In genomic region chr6:115983306-115984038, GRCm38 (mm10) we compare ENCODE assay signal across 13 mouse cellular contexts. TPM values are rescaled to one million over a fixed set of nuclear protein-coding genes. Genes with fewer than 3 reads are reported as not detected.
DNase-seq lines count a peak whose midpoint lies in the region; ATAC-seq and TF ChIP-seq lines count a peak whose summit lies in the region.
"Had no signal": no experiment of that assay in that cellular context is flagged by ENCODE, and none has a peak within 500 bp of the region (broad histone marks: within the 10 kb centered on the region; RNA-seq: fewer than 3 reads in every experiment).

No protein-coding gene starts in this region.

- no peak overlapping the region for H3K9ac ChIP-seq in forebrain, postnatal 0 days
- no peak overlapping the region for H3K9ac ChIP-seq in forebrain, embryonic 12.5 days
- H3K9ac ChIP-seq in lung, embryonic 14.5 days, result peak overlapping the region; percentile 29; the same call in 1 of the 2 replicates
- H3K9ac ChIP-seq in stomach, embryonic 15.5 days, result no peak overlapping the region
- no peak overlapping the region for H3K9ac ChIP-seq in midbrain, embryonic 16.5 days (ENCODE audit: low read depth, low read length)

- H3K9me3 ChIP-seq in forebrain, postnatal 0 days (ENCODE audit: low read length), result no peaks in the 10 kb centered on the region
- H3K9me3 ChIP-seq in forebrain, embryonic 12.5 days, result no peaks in the 10 kb centered on the region
- no peaks in the 10 kb centered on the region for H3K9me3 ChIP-seq in lung, embryonic 14.5 days (ENCODE audit: low read depth, low read length)
- H3K9me3 ChIP-seq in stomach, embryonic 15.5 days, result no peaks in the 10 kb centered on the region
- H3K9me3 ChIP-seq in midbrain, embryonic 16.5 days (replicated peaks; ENCODE audit: control insufficient read depth, low read length, poor library complexity, severe bottlenecking), result no peaks in the 10 kb centered on the region
- H3K9me3 ChIP-seq: megakaryocyte, embryonic 14.5 days had no signal

- H3K27ac ChIP-seq in forebrain, postnatal 0 days (ENCODE audit: low read depth, low read length), result 0 out of 2 replicates have a peak overlapping the region, but pooled peaks have one; percentile 21
- no peak overlapping the region for H3K27ac ChIP-seq in forebrain, embryonic 12.5 days
- H3K27ac ChIP-seq in lung, embryonic 14.5 days (ENCODE audit: low read depth), result peak overlapping the region; percentile 94
- H3K27ac ChIP-seq in stomach, embryonic 15.5 days, result peak overlapping the region; percentile 83
- H3K27ac ChIP-seq in midbrain, embryonic 16.5 days (ENCODE audit: low read length), result no peak overlapping the region

- DNase-seq in forebrain, postnatal 0 days, result no peak
- DNase-seq in lung, embryonic 14.5 days, result peak; percentile 91
- DNase-seq in lung, postnatal 14 days, result no peak
- peak; percentile 44 to 70 for DNase-seq in kidney, postnatal 25 days
- DNase-seq in layer of hippocampus, adult 8-10 months (ENCODE audit: low spot score in 2 of 2), result no peak
- DNase-seq: layer of hippocampus, postnatal 36 days had no signal

- no peak overlapping the region for H3K4me3 ChIP-seq in forebrain, postnatal 0 days (ENCODE audit: low read depth, low read length)
- no peak overlapping the region for H3K4me3 ChIP-seq in forebrain, embryonic 12.5 days (replicated peaks)
- no peak overlapping the region; the same call in 1 of the 2 replicates for H3K4me3 ChIP-seq in lung, embryonic 14.5 days (ENCODE audit: low read depth, low read length)
- H3K4me3 ChIP-seq in stomach, embryonic 15.5 days (replicated peaks), result no peak overlapping the region
- no peak overlapping the region for H3K4me3 ChIP-seq in midbrain, embryonic 16.5 days (ENCODE audit: low read depth, low read length)
- H3K4me3 ChIP-seq: megakaryocyte, embryonic 14.5 days had no signal

- 64% methylated on average over 12 of the region's 12 CpGs for WGBS in forebrain, postnatal 0 days
- WGBS in forebrain, embryonic 12.5 days, result 70% methylated on average over 12 of the region's 12 CpGs
- 29% methylated on average over 12 of the region's 12 CpGs for WGBS in lung, embryonic 14.5 days
- WGBS in stomach, embryonic 15.5 days, result 46% methylated on average over 12 of the region's 12 CpGs
- 71% methylated on average over 12 of the region's 12 CpGs for WGBS in midbrain, embryonic 16.5 days

- H3K4me1 ChIP-seq in forebrain, postnatal 0 days (ENCODE audit: insufficient read depth), result peaks cover 3% of the 10 kb centered on the region; the same call in 1 of the 2 replicates
- H3K4me1 ChIP-seq in forebrain, embryonic 12.5 days, result peaks cover 40% of the 10 kb centered on the region
- H3K4me1 ChIP-seq in lung, embryonic 14.5 days (ENCODE audit: insufficient read depth), result peaks cover 52% of the 10 kb centered on the region
- H3K4me1 ChIP-seq in stomach, embryonic 15.5 days, result peaks cover 51% of the 10 kb centered on the region
- H3K4me1 ChIP-seq in midbrain, embryonic 16.5 days (ENCODE audit: control insufficient read depth, insufficient read depth, low read length), result peaks cover 7% of the 10 kb centered on the region; the same call in 1 of the 2 replicates

- H3K4me2 ChIP-seq in forebrain, postnatal 0 days (ENCODE audit: low read depth), result no peak overlapping the region; the same call in 1 of the 2 replicates
- H3K4me2 ChIP-seq in forebrain, embryonic 12.5 days, result no peak overlapping the region
- peak overlapping the region; percentile 91 for H3K4me2 ChIP-seq in lung, embryonic 14.5 days
- H3K4me2 ChIP-seq in stomach, embryonic 15.5 days, result peak overlapping the region; percentile 16; the same call in 1 of the 2 replicates
- H3K4me2 ChIP-seq in midbrain, embryonic 16.5 days (ENCODE audit: low read length), result no peak overlapping the region

- no peak for ATAC-seq in forebrain, postnatal 0 days
- no peak for ATAC-seq in forebrain, embryonic 12.5 days (ENCODE audit: low FRiP score)
- peak; percentile 82 for ATAC-seq in lung, embryonic 14.5 days (ENCODE audit: insufficient read depth)
- no peak for ATAC-seq in stomach, embryonic 15.5 days (ENCODE audit: insufficient read depth, low FRiP score, low read depth)
- no peak for ATAC-seq in midbrain, embryonic 16.5 days

- no peaks in the 10 kb centered on the region for H3K36me3 ChIP-seq in forebrain, postnatal 0 days (ENCODE audit: insufficient read depth)
- no peaks in the 10 kb centered on the region for H3K36me3 ChIP-seq in forebrain, embryonic 12.5 days (replicated peaks)
- peaks cover 22% of the 10 kb centered on the region for H3K36me3 ChIP-seq in lung, embryonic 14.5 days (ENCODE audit: insufficient read depth)
- no peaks in the 10 kb centered on the region for H3K36me3 ChIP-seq in stomach, embryonic 15.5 days
- no peaks in the 10 kb centered on the region for H3K36me3 ChIP-seq in midbrain, embryonic 16.5 days (ENCODE audit: control insufficient read depth, insufficient read depth, low read length)

- no peaks in the 10 kb centered on the region for H3K27me3 ChIP-seq in forebrain, postnatal 0 days (ENCODE audit: insufficient read depth, low read length)
- H3K27me3 ChIP-seq in forebrain, embryonic 12.5 days, result peaks cover 5% of the 10 kb centered on the region; the same call in 1 of the 2 replicates
- no peaks in the 10 kb centered on the region for H3K27me3 ChIP-seq in lung, embryonic 14.5 days (ENCODE audit: insufficient read depth, low read length)
- H3K27me3 ChIP-seq in stomach, embryonic 15.5 days (replicated peaks), result no peaks in the 10 kb centered on the region
- no peaks in the 10 kb centered on the region for H3K27me3 ChIP-seq in midbrain, embryonic 16.5 days (ENCODE audit: control insufficient read depth, insufficient read depth, low read depth, low read length)

- TF ChIP-seq CTCF in forebrain, postnatal 0 days (IDR thresholded peaks at IDR 0.05; ENCODE audit: low read depth), result no peak
- no peak for TF ChIP-seq CTCF in lung, embryonic 14.5 days (IDR thresholded peaks at IDR 0.05; ENCODE audit: low read depth)

RNA-seq across cellular contexts. Expression of gene Plxnd1, which starts 11.3 kb away (rescaled TPM):
- 44.1 and 63.3 TPM in 2 replicates for total RNA-seq in forebrain, postnatal 0 days (2014; rRNA removed)
- polyA plus RNA-seq in forebrain, postnatal 0 days (2015; fragmentation: Nextera tagmentation; extraction: Ambion mirVana), result 16.9 and 17.6 TPM in 2 replicates
- 18.8 and 19.2 TPM in 2 replicates for polyA plus RNA-seq in forebrain, embryonic 12.5 days (2016; fragmentation: Nextera tagmentation; extraction: Ambion mirVana)
- polyA plus RNA-seq in lung, embryonic 14.5 days (2014; fragmentation: Nextera tagmentation; extraction: Ambion mirVana), result 81.9 and 84.2 TPM in 2 replicates
- polyA plus RNA-seq in stomach, embryonic 15.5 days (2015; fragmentation: Nextera tagmentation; extraction: Ambion mirVana), result 31.3 and 37.7 TPM in 2 replicates
- 10 to 100 TPM; 17.9 to 35.6 (median 31.1) TPM for total RNA-seq in layer of hippocampus, adult 8-10 months (2022)
- 7.5 and 7.7 TPM in 2 replicates for polyA plus RNA-seq in midbrain, embryonic 16.5 days (2015; fragmentation: Nextera tagmentation; extraction: Ambion mirVana)

RNA-seq across cellular contexts. Expression of gene H1foo, which starts 38.7 kb away (rescaled TPM):
- not detected in 2 replicates for total RNA-seq in forebrain, postnatal 0 days (2014; rRNA removed)
- polyA plus RNA-seq in forebrain, postnatal 0 days (2015; fragmentation: Nextera tagmentation; extraction: Ambion mirVana), result not detected in 2 replicates
- polyA plus RNA-seq in forebrain, embryonic 12.5 days (2016; fragmentation: Nextera tagmentation; extraction: Ambion mirVana), result not detected in 2 replicates
- not detected in 2 replicates for polyA plus RNA-seq in lung, embryonic 14.5 days (2014; fragmentation: Nextera tagmentation; extraction: Ambion mirVana)
- not detected in 2 replicates for polyA plus RNA-seq in stomach, embryonic 15.5 days (2015; fragmentation: Nextera tagmentation; extraction: Ambion mirVana)
- total RNA-seq in layer of hippocampus, adult 8-10 months (2022), result not detected
- not detected in 2 replicates for polyA plus RNA-seq in midbrain, embryonic 16.5 days (2015; fragmentation: Nextera tagmentation; extraction: Ambion mirVana)
- total RNA-seq: heart, postnatal 10 days; layer of hippocampus, postnatal 36 days had no signal
- polyA plus RNA-seq: C2C12; neural tube, embryonic 14.5 days had no signal

RNA-seq across cellular contexts. Expression of gene Rho, which starts 51.9 kb away (rescaled TPM):
- total RNA-seq in forebrain, postnatal 0 days (2014; rRNA removed), result 0.23 and 0.57 TPM in 2 replicates
- 0.08 TPM in 1 of 2 replicates, not detected in the other for polyA plus RNA-seq in forebrain, postnatal 0 days (2015; fragmentation: Nextera tagmentation; extraction: Ambion mirVana)
- polyA plus RNA-seq in forebrain, embryonic 12.5 days (2016; fragmentation: Nextera tagmentation; extraction: Ambion mirVana), result 0.43 TPM in 1 of 2 replicates, not detected in the other
- polyA plus RNA-seq in lung, embryonic 14.5 days (2014; fragmentation: Nextera tagmentation; extraction: Ambion mirVana), result 0.09 and 0.18 TPM in 2 replicates
- 0.15 and 0.31 TPM in 2 replicates for polyA plus RNA-seq in stomach, embryonic 15.5 days (2015; fragmentation: Nextera tagmentation; extraction: Ambion mirVana)
- total RNA-seq in layer of hippocampus, adult 8-10 months (2022), result 1 to 10 TPM in 1 of 4 experiments, under 1 TPM in 3; 0.45 to 1.7 (median 0.72) TPM
- polyA plus RNA-seq in midbrain, embryonic 16.5 days (2015; fragmentation: Nextera tagmentation; extraction: Ambion mirVana), result 0.14 and 0.36 TPM in 2 replicates

Comparison
In these comparisons a context has a peak if more than half of its experiments do, and no peak if none do; other contexts are left out.
1. DNase-seq: peak in lung, embryonic 14.5 days (single experiment) and kidney, postnatal 25 days (2 of 2); none in forebrain, postnatal 0 days (single experiment), lung, postnatal 14 days (single experiment) and layer of hippocampus, adult 8-10 months (0 of 2).
2. H3K27ac ChIP-seq: peak in forebrain, postnatal 0 days (single experiment), lung, embryonic 14.5 days (single experiment) and stomach, embryonic 15.5 days (single experiment); none in forebrain, embryonic 12.5 days (single experiment) and midbrain, embryonic 16.5 days (single experiment).
3. H3K4me2 ChIP-seq: peak in lung, embryonic 14.5 days (single experiment) and stomach, embryonic 15.5 days (single experiment); none in forebrain, postnatal 0 days (single experiment), forebrain, embryonic 12.5 days (single experiment) and midbrain, embryonic 16.5 days (single experiment).